Mouse (Mus musculus) C2C12 (cell line): ENCODE measurements at regions not wholly inside any gene's neighbourhood (a gene's known extent, or its start where the extent isn't known, plus 50 kb on each side); places are given as distances from the start of the nearest gene placed in this dataset.

Source experiments
- CEBPB ChIP-seq: IDR thresholded peaks from one replicate; pipeline ENCODE4 v1.6.1; 2011; ENCODE audit warnings: low read depth, mild to moderate bottlenecking, control low read depth, moderate library complexity
- CTCF ChIP-seq: IDR thresholded peaks from one replicate; pipeline ENCODE4 v1.5.1; 2011; ENCODE audit not compliant: control insufficient read depth, insufficient read depth, insufficient read length
- MYOG ChIP-seq: IDR thresholded peaks from one replicate; pipeline ENCODE4 v1.6.1; 2011; ENCODE audit not compliant: control insufficient read depth, insufficient read length; ENCODE audit errors: extremely low read depth
- USF1 ChIP-seq: IDR thresholded peaks from one replicate; pipeline ENCODE4 v1.6.1; 2011; ENCODE audit warnings: low read depth, mild to moderate bottlenecking, control low read depth, moderate library complexity

DNA sequence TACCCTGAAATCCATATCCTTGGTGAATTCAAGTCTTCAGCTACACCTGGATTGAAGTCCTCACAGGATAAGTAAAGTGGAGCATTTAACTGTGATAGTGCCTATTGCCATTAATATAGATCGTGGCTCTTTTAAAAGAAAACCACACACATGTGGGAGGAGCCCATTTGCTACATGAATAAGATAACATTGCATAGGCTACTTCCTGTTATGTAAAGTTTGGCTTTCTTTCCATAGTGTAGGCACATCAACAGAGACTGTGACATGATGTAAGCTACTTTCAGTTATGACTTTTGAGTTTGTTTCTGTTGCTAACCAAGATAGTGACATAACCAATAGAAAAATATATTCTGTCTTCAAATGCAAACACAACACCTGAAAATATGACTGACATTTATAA, 932.6 kb downstream of the Jrkl start:
- no peak for TF ChIP-seq CEBPB
- TF ChIP-seq MYOG: no peak
- no peak for TF ChIP-seq CTCF
- TF ChIP-seq USF1: no peak
